ENCODE assay signal across 8 mouse cellular contexts in genomic region chr11:75148332-75149035, GRCm38 (mm10). TPM values are rescaled to one million over a fixed set of nuclear protein-coding genes. Genes with fewer than 3 reads are reported as not detected.
DNase-seq lines count a peak whose midpoint lies in the region; ATAC-seq and TF ChIP-seq lines count a peak whose summit lies in the region.

No protein-coding gene starts in this region.

- H3K9me3 ChIP-seq in embryonic facial prominence, embryonic 15.5 days (replicated peaks) = no peaks in the 10 kb centered on the region
- H3K9me3 ChIP-seq in midbrain, embryonic 14.5 days (ENCODE audit: control insufficient read depth, low read length) = no peaks in the 10 kb centered on the region

- no peak overlapping the region for H3K4me3 ChIP-seq in layer of hippocampus, adult 2 months
- no peak overlapping the region for H3K4me3 ChIP-seq in embryonic facial prominence, embryonic 15.5 days (replicated peaks)
- H3K4me3 ChIP-seq in midbrain, embryonic 14.5 days (replicated peaks; ENCODE audit: low read depth, low read length) = no peak overlapping the region

- H3K4me2 ChIP-seq in embryonic facial prominence, embryonic 15.5 days (replicated peaks) = no peak overlapping the region
- H3K4me2 ChIP-seq in midbrain, embryonic 14.5 days (ENCODE audit: low read length) = no peak overlapping the region

- no peak overlapping the region for H3K9ac ChIP-seq in embryonic facial prominence, embryonic 15.5 days
- no peak overlapping the region for H3K9ac ChIP-seq in midbrain, embryonic 14.5 days (replicated peaks; ENCODE audit: low read length)

- no peak for TF ChIP-seq CTCF in layer of hippocampus, adult 2 months (conservative IDR thresholded peaks at IDR 0.05)

- ATAC-seq in embryonic facial prominence, embryonic 15.5 days (ENCODE audit: insufficient number of reproducible peaks, low FRiP score, low TSS enrichment, low read depth) = no peak
- ATAC-seq in midbrain, embryonic 14.5 days (ENCODE audit: low FRiP score, low TSS enrichment) = no peak

- no peak for DNase-seq in layer of hippocampus, adult 2 months (ENCODE audit: low spot score in 2 of 2)
- DNase-seq in layer of hippocampus, adult 8-10 months (ENCODE audit: low spot score in 2 of 2) = no peak
- peak; percentile 42 for DNase-seq in heart, postnatal 4 days
- DNase-seq in midbrain, embryonic 14.5 days = no peak
- no peak for DNase-seq in adrenal gland, postnatal 25 days
- DNase-seq in adipocyte (ENCODE audit: low spot score) = no peak
- DNase-seq in spleen, postnatal 14 days (ENCODE audit: low spot score in 2 of 2) = no peak

- 84% methylated on average over 10 of the region's 11 CpGs for WGBS in embryonic facial prominence, embryonic 15.5 days
- WGBS in midbrain, embryonic 14.5 days = 90% methylated on average over 11 of the region's 11 CpGs

- peaks cover 22% of the 10 kb centered on the region for H3K4me1 ChIP-seq in embryonic facial prominence, embryonic 15.5 days
- H3K4me1 ChIP-seq in midbrain, embryonic 14.5 days (ENCODE audit: control insufficient read depth, insufficient read depth, low read length) = peaks cover 12% of the 10 kb centered on the region

- H3K36me3 ChIP-seq in embryonic facial prominence, embryonic 15.5 days = peaks cover 39% of the 10 kb centered on the region
- peaks cover 31% of the 10 kb centered on the region for H3K36me3 ChIP-seq in midbrain, embryonic 14.5 days (ENCODE audit: control insufficient read depth, insufficient read depth, low read length)

- no peaks in the 10 kb centered on the region for H3K27me3 ChIP-seq in embryonic facial prominence, embryonic 15.5 days
- H3K27me3 ChIP-seq in midbrain, embryonic 14.5 days (ENCODE audit: control insufficient read depth, insufficient read depth, low read length) = no peaks in the 10 kb centered on the region

- peak overlapping the region; percentile 68 for H3K27ac ChIP-seq in layer of hippocampus, adult 2 months
- H3K27ac ChIP-seq in embryonic facial prominence, embryonic 15.5 days (replicated peaks) = peak overlapping the region; percentile 85
- H3K27ac ChIP-seq in midbrain, embryonic 14.5 days (replicated peaks; ENCODE audit: low read depth, low read length) = peak overlapping the region; percentile 74; the same call in 1 of the 2 replicates

RNA-seq across cellular contexts. Expression of gene Hic1, which starts 20.8 kb away (rescaled TPM):
- total RNA-seq in layer of hippocampus, adult 2 months (2021) = 1 to 10 TPM; 3.8 to 3.9 TPM
- total RNA-seq in layer of hippocampus, adult 8-10 months (2022) = 1 to 10 TPM; 2.9 to 4.9 (median 3.9) TPM
- polyA plus RNA-seq in embryonic facial prominence, embryonic 15.5 days (2015; fragmentation: Nextera tagmentation; extraction: Ambion mirVana) = 17.7 and 19.8 TPM in 2 replicates
- total RNA-seq in heart, postnatal 4 days (2021) = 10 to 100 TPM; 42.6 to 49.5 TPM
- 0.66 and 0.92 TPM in 2 replicates for polyA plus RNA-seq in midbrain, embryonic 14.5 days (2014; fragmentation: Nextera tagmentation; extraction: Ambion mirVana)
- 7.3 and 9.9 TPM in 2 replicates for total RNA-seq in adrenal gland, postnatal 25 days (2021)

RNA-seq across cellular contexts. Expression of gene Ovca2, which starts 30.2 kb away (rescaled TPM):
- 10 to 100 TPM; 19.3 to 22.4 TPM for total RNA-seq in layer of hippocampus, adult 2 months (2021)
- total RNA-seq in layer of hippocampus, adult 8-10 months (2022) = 10 to 100 TPM; 15.6 to 23.4 (median 19.8) TPM
- 23.8 and 25.1 TPM in 2 replicates for polyA plus RNA-seq in embryonic facial prominence, embryonic 15.5 days (2015; fragmentation: Nextera tagmentation; extraction: Ambion mirVana)
- total RNA-seq in heart, postnatal 4 days (2021) = 1 to 10 TPM; 8.1 to 8.7 TPM
- polyA plus RNA-seq in midbrain, embryonic 14.5 days (2014; fragmentation: Nextera tagmentation; extraction: Ambion mirVana) = 15.4 and 20.2 TPM in 2 replicates
- 22.4 and 23.9 TPM in 2 replicates for total RNA-seq in adrenal gland, postnatal 25 days (2021)

RNA-seq across cellular contexts. Expression of gene Dph1, which starts 42.6 kb away (rescaled TPM):
- 10 to 100 TPM; 30.7 to 31.4 TPM for total RNA-seq in layer of hippocampus, adult 2 months (2021)
- total RNA-seq in layer of hippocampus, adult 8-10 months (2022) = 10 to 100 TPM; 28.9 to 38.6 (median 30.9) TPM
- polyA plus RNA-seq in embryonic facial prominence, embryonic 15.5 days (2015; fragmentation: Nextera tagmentation; extraction: Ambion mirVana) = 20.5 and 21.0 TPM in 2 replicates
- total RNA-seq in heart, postnatal 4 days (2021) = 10 to 100 TPM; 15.0 to 17.4 TPM
- polyA plus RNA-seq in midbrain, embryonic 14.5 days (2014; fragmentation: Nextera tagmentation; extraction: Ambion mirVana) = 13.7 and 14.8 TPM in 2 replicates
- total RNA-seq in adrenal gland, postnatal 25 days (2021) = 29.2 and 34.4 TPM in 2 replicates

RNA-seq across cellular contexts. Expression of gene Rtn4rl1, which starts 45.1 kb away (rescaled TPM):
- 100 to 1,000 TPM; 104 to 110 TPM for total RNA-seq in layer of hippocampus, adult 2 months (2021)
- total RNA-seq in layer of hippocampus, adult 8-10 months (2022) = 100 to 1,000 TPM in 2 of 4 experiments, 10 to 100 TPM in 2; 80.7 to 110 (median 97.3) TPM
- polyA plus RNA-seq in embryonic facial prominence, embryonic 15.5 days (2015; fragmentation: Nextera tagmentation; extraction: Ambion mirVana) = 6.4 and 7.3 TPM in 2 replicates
- 10 to 100 TPM; 20.3 to 23.2 TPM for total RNA-seq in heart, postnatal 4 days (2021)
- polyA plus RNA-seq in midbrain, embryonic 14.5 days (2014; fragmentation: Nextera tagmentation; extraction: Ambion mirVana) = 16.5 and 17.4 TPM in 2 replicates
- total RNA-seq in adrenal gland, postnatal 25 days (2021) = 37.8 and 42.2 TPM in 2 replicates
